In genomic region chr6:39574555-39574869, GRCm38 (mm10) we compare ENCODE assay signal across 9 mouse cellular contexts. TPM values are rescaled to one million over a fixed set of nuclear protein-coding genes. Genes with fewer than 3 reads are reported as not detected.
A peak's percentile ranks its signal among the peaks of the same experiment; 100 is the strongest.
DNase-seq lines count a peak whose midpoint lies in the region; ATAC-seq and TF ChIP-seq lines count a peak whose summit lies in the region.
"Had no signal": no experiment of that assay in that cellular context is flagged by ENCODE, and none has a peak within 500 bp of the region (broad histone marks: within the 10 kb centered on the region; RNA-seq: fewer than 3 reads in every experiment).

No protein-coding gene starts in this region.

- H3K27ac ChIP-seq in liver, adult 2 months (replicated peaks; ENCODE audit: insufficient read depth, low read depth, low read length) = peak overlapping the region; percentile 64; the same call in 1 of the 2 replicates
- H3K27ac ChIP-seq in heart, embryonic 16.5 days (ENCODE audit: low read length) = peak overlapping the region; percentile 95
- peak overlapping the region; percentile 91 for H3K27ac ChIP-seq in neural tube, embryonic 12.5 days

- intact Hi-C loops in gastrocnemius, postnatal 14 days (cut with DNase I; ENCODE audit: low total_unique reads) = no loop called here

- H3K9me3 ChIP-seq in heart, embryonic 16.5 days (replicated peaks; ENCODE audit: control insufficient read depth, low read length) = no peaks in the 10 kb centered on the region
- no peaks in the 10 kb centered on the region for H3K9me3 ChIP-seq in neural tube, embryonic 12.5 days

- no peak for TF ChIP-seq POLR2A in liver, adult 2 months (IDR thresholded peaks at IDR 0.05; ENCODE audit: extremely low read depth, insufficient read depth, low read length)

- H3K79me2 ChIP-seq in liver, adult 2 months (ENCODE audit: control insufficient read depth, insufficient read depth, low read length) = no peaks in the 10 kb centered on the region; the same call in 1 of the 2 replicates

- peak overlapping the region; percentile 78 for H3K9ac ChIP-seq in liver, adult 2 months (ENCODE audit: low read depth, low read length)
- H3K9ac ChIP-seq in heart, embryonic 16.5 days (ENCODE audit: low read length) = peak overlapping the region; percentile 88
- H3K9ac ChIP-seq in neural tube, embryonic 12.5 days = peak overlapping the region; percentile 73

- no peak for DNase-seq in liver, adult 2 months (ENCODE audit: extremely low read depth, low read depth, low spot score)
- DNase-seq in liver = no peak
- DNase-seq in cerebellum, adult 8-10 months = peak; percentile 38
- DNase-seq in kidney, postnatal 25 days = peak; percentile 29 to 69
- no peak for DNase-seq in gastrocnemius, postnatal 14 days
- DNase-seq in ovary, adult 18-20 months (ENCODE audit: low spot score) = no peak

- WGBS in liver, adult 2 months = 14% methylated on average over 10 of the region's 10 CpGs
- WGBS in heart, embryonic 16.5 days = 24% methylated on average over 10 of the region's 10 CpGs
- 33% methylated on average over 10 of the region's 10 CpGs for WGBS in neural tube, embryonic 12.5 days

- H3K36me3 ChIP-seq in liver, adult 2 months (ENCODE audit: control insufficient read depth, insufficient read depth, low read length) = peaks cover 13% of the 10 kb centered on the region; the same call in 1 of the 2 replicates
- no peaks in the 10 kb centered on the region for H3K36me3 ChIP-seq in heart, embryonic 16.5 days (ENCODE audit: control insufficient read depth, insufficient read depth)
- peaks cover 20% of the 10 kb centered on the region for H3K36me3 ChIP-seq in neural tube, embryonic 12.5 days

- peak overlapping the region; percentile 85 for H3K4me2 ChIP-seq in heart, embryonic 16.5 days (ENCODE audit: low read depth, low read length)
- peak overlapping the region; percentile 86 for H3K4me2 ChIP-seq in neural tube, embryonic 12.5 days (replicated peaks)

- 0 out of 2 replicates have a peak, but pooled peaks have one; percentile 32 for ATAC-seq in heart, embryonic 16.5 days (replicated peaks; ENCODE audit: extremely low read depth, insufficient read depth, low FRiP score)
- ATAC-seq in neural tube, embryonic 12.5 days (ENCODE audit: low FRiP score, low read depth) = no peak; the same call in 1 of the 2 replicates

- no peak for TF ChIP-seq CTCF in liver, adult 2 months (IDR thresholded peaks at IDR 0.05; ENCODE audit: low read depth, low read length)

- H3K4me3 ChIP-seq in liver, adult 2 months (ENCODE audit: insufficient read depth, low read depth, low read length) = peak overlapping the region; percentile 67
- peak overlapping the region; percentile 84 for H3K4me3 ChIP-seq in heart, embryonic 16.5 days (ENCODE audit: low read length)
- peak overlapping the region; percentile 73 for H3K4me3 ChIP-seq in neural tube, embryonic 12.5 days

- no peaks in the 10 kb centered on the region for H3K27me3 ChIP-seq in liver, adult 2 months (ENCODE audit: control insufficient read depth, insufficient read depth, low read length)
- H3K27me3 ChIP-seq in heart, embryonic 16.5 days (ENCODE audit: control insufficient read depth, insufficient read depth, low read length) = no peaks in the 10 kb centered on the region
- no peaks in the 10 kb centered on the region for H3K27me3 ChIP-seq in neural tube, embryonic 12.5 days (replicated peaks)
- H3K27me3 ChIP-seq: Patski had no signal

- H3K4me1 ChIP-seq in liver, adult 2 months (ENCODE audit: control insufficient read depth, insufficient read depth, low read length) = peaks cover 8% of the 10 kb centered on the region
- peaks cover 14% of the 10 kb centered on the region for H3K4me1 ChIP-seq in heart, embryonic 16.5 days (ENCODE audit: control insufficient read depth, insufficient read depth, low read length)
- H3K4me1 ChIP-seq in neural tube, embryonic 12.5 days = peaks cover 7% of the 10 kb centered on the region

RNA-seq across cellular contexts. Expression of gene Adck2, which starts 0.8 kb away (rescaled TPM):
- 4.4 and 4.5 TPM in 2 replicates for total RNA-seq in liver, adult 2 months (2014; rRNA removed)
- 4.2 and 5.1 TPM in 2 replicates for polyA plus RNA-seq in liver, adult 2 months (2012; rRNA removed)
- polyA plus RNA-seq in heart, embryonic 16.5 days (2015; fragmentation: Nextera tagmentation; extraction: Ambion mirVana) = 19.3 and 19.5 TPM in 2 replicates
- 37.2 and 40.9 TPM in 2 replicates for polyA plus RNA-seq in neural tube, embryonic 12.5 days (2016; fragmentation: Nextera tagmentation; extraction: Ambion mirVana)
- 1 to 10 TPM; 7.0 to 7.7 TPM for total RNA-seq in gastrocnemius, postnatal 14 days (2021)

RNA-seq across cellular contexts. Expression of gene Gm42420, which starts 11.0 kb away (rescaled TPM):
- total RNA-seq in liver, adult 2 months (2014; rRNA removed) = 0.65 and 1.2 TPM in 2 replicates
- polyA plus RNA-seq in liver, adult 2 months (2012; rRNA removed) = 0.27 TPM in 1 of 2 replicates, not detected in the other
- polyA plus RNA-seq in heart, embryonic 16.5 days (2015; fragmentation: Nextera tagmentation; extraction: Ambion mirVana) = 3.2 TPM in 1 of 2 replicates, not detected in the other
- polyA plus RNA-seq in neural tube, embryonic 12.5 days (2016; fragmentation: Nextera tagmentation; extraction: Ambion mirVana) = 0.51 and 1.7 TPM in 2 replicates
- not detected for total RNA-seq in gastrocnemius, postnatal 14 days (2021)

RNA-seq across cellular contexts. Expression of gene Dennd2a, which starts 16.8 kb away (rescaled TPM):
- 1.3 and 1.6 TPM in 2 replicates for total RNA-seq in liver, adult 2 months (2014; rRNA removed)
- polyA plus RNA-seq in liver, adult 2 months (2012; rRNA removed) = 2.0 TPM in 2 replicates
- 10.0 and 12.2 TPM in 2 replicates for polyA plus RNA-seq in heart, embryonic 16.5 days (2015; fragmentation: Nextera tagmentation; extraction: Ambion mirVana)
- polyA plus RNA-seq in neural tube, embryonic 12.5 days (2016; fragmentation: Nextera tagmentation; extraction: Ambion mirVana) = 48.4 and 50.6 TPM in 2 replicates
- 10 to 100 TPM in 1 of 2 experiments, 1 to 10 TPM in 1; 8.2 to 10.9 TPM for total RNA-seq in gastrocnemius, postnatal 14 days (2021)

RNA-seq across cellular contexts. Expression of gene Ndufb2, which starts 17.9 kb away (rescaled TPM):
- total RNA-seq in liver, adult 2 months (2014; rRNA removed) = 224 and 235 TPM in 2 replicates
- polyA plus RNA-seq in liver, adult 2 months (2012; rRNA removed) = 352 and 465 TPM in 2 replicates
- 696 and 711 TPM in 2 replicates for polyA plus RNA-seq in heart, embryonic 16.5 days (2015; fragmentation: Nextera tagmentation; extraction: Ambion mirVana)
- 319 and 340 TPM in 2 replicates for polyA plus RNA-seq in neural tube, embryonic 12.5 days (2016; fragmentation: Nextera tagmentation; extraction: Ambion mirVana)
- 100 to 1,000 TPM; 321 to 366 TPM for total RNA-seq in gastrocnemius, postnatal 14 days (2021)

Comparison
In these comparisons a context has a peak if more than half of its experiments do, and no peak if none do; other contexts are left out.
1. DNase-seq: peak in cerebellum, adult 8-10 months (single experiment) and kidney, postnatal 25 days (2 of 2); none in liver, adult 2 months (single experiment), liver (single experiment), gastrocnemius, postnatal 14 days (single experiment) and ovary, adult 18-20 months (single experiment).
2. Peak in every context shown above with its lines, with median percentiles within 50 percentile points of each other: H3K27ac ChIP-seq, H3K4me3 ChIP-seq and H3K9ac ChIP-seq.